Mouse (Mus musculus) heart, adult 10 weeks (tissue): Measurements from ENCODE around the gene Phka1. TPM values are rescaled to one million over a fixed set of nuclear protein-coding genes. Genes with fewer than 3 reads are reported as not detected.

ENCODE experiments used
- polyA plus RNA-seq: library from polyadenylated mRNA; stranded (reverse); fragments of 350-450 nt; fragmentation: Illumina TruSeq; extraction: RNeasy Lipid Tissue Mini Kit (QIAGEN cat#74804); gene quantifications from one replicate; pipeline ENCODE4 v1.2.3, GENCODE M21; 2014; ENCODE audit warnings: low read depth, low replicate concordance

Phka1 gene
- 19.8 TPM for polyA plus RNA-seq

GRCm38 (mm10) chrX:102643823-102644572 lies at the start of gene Phka1:
Phka1 (minus strand) TSS chrX:102644246.

GRCm38 (mm10) chrX:102686872-102687271 lies 42.8 kb upstream of the Phka1 start, which contains the start of gene Gm3880:
Gm3880 (minus strand) TSS chrX:102686972.

GRCm38 (mm10) chrX:102504644-102505481 lies 139.2 kb downstream of the Phka1 start, which contains the start of gene Hdac8:
Hdac8 (minus strand) TSS chrX:102505359.

Other genes with a start within 250 kb of the Phka1 start
- gene Hdac8, start 138.9 kb downstream of the Phka1 start, polyA plus RNA-seq: 5.2 TPM
- gene Gm3880, start 42.7 kb upstream of the Phka1 start, polyA plus RNA-seq: not detected
- gene Gm9112, start 63.4 kb upstream of the Phka1 start, polyA plus RNA-seq: not detected
- not detected for gene Dmrtc1b, start 63.6 kb upstream of the Phka1 start, polyA plus RNA-seq
- gene Dmrtc1c1, start 158.7 kb upstream of the Phka1 start, polyA plus RNA-seq: not detected
- gene Dmrtc1c2, start 210.4 kb upstream of the Phka1 start, polyA plus RNA-seq: not detected
- not detected for gene 1700031F05Rik, start 223.7 kb upstream of the Phka1 start, polyA plus RNA-seq